Mouse (Mus musculus) MEL (cell line): ENCODE measurements at regions not wholly inside any gene's neighbourhood (a gene's known extent, or its start where the extent isn't known, plus 50 kb on each side); places are given as distances from the start of the nearest gene placed in this dataset.

ENCODE experiments used
- DNase-seq: peaks from one replicate; pipeline ENCODE4 v3.0.0; 2011; ENCODE audit warnings: low read depth, low spot score
- H3K27ac ChIP-seq: 2 replicates; pipeline ENCODE4 v1.5.1; 2012; ENCODE audit warnings: low read depth, mild to moderate bottlenecking, control low read depth, low read length, moderate library complexity; ENCODE audit not compliant: control insufficient read depth
- H3K27me3 ChIP-seq, 2 experiments: fragments of 150-350 bp in 1 of 2; sonication (generic) in 1 of 2; 2 replicates each; pipeline ENCODE4 v1.6.1; 2012; ENCODE audit warnings: low read length in 2 of 2, mild to moderate bottlenecking in 2 of 2, improper control_type of control experiment in 1 of 2, moderate library complexity in 1 of 2; ENCODE audit not compliant: insufficient read depth in 2 of 2, control insufficient read depth in 1 of 2
- H3K36me3 ChIP-seq, 2 experiments: 2 replicates each; pipeline ENCODE4 v1.6.1; 2012 to 2014; ENCODE audit warnings: low read length in 2 of 2, improper control_type of control experiment in 1 of 2, inconsistent platforms in 1 of 2, mild to moderate bottlenecking in 1 of 2; ENCODE audit not compliant: insufficient read depth in 2 of 2, control insufficient read depth in 1 of 2
- H3K4me1 ChIP-seq, 2 experiments: fragments of 150-350 bp in 1 of 2; sonication (generic) in 1 of 2; 2 replicates each; pipeline ENCODE4 v1.6.1; 2012; ENCODE audit warnings: low read length in 2 of 2, improper control_type of control experiment in 1 of 2, mild to moderate bottlenecking in 1 of 2; ENCODE audit not compliant: insufficient read depth in 2 of 2, control insufficient read depth in 1 of 2
- H3K4me3 ChIP-seq, 2 experiments: fragments of 150-350 bp in 1 of 2; sonication (generic) in 1 of 2; 2 replicates each; pipeline ENCODE4 v1.5.1; 2012; ENCODE audit warnings: low read depth in 2 of 2, low read length in 2 of 2, mild to moderate bottlenecking in 2 of 2, moderate library complexity in 2 of 2, control low read depth in 1 of 2, improper control_type of control experiment in 1 of 2; ENCODE audit not compliant: control insufficient read depth in 1 of 2, insufficient read depth in 1 of 2
- H3K79me2 ChIP-seq: 2 replicates; pipeline ENCODE4 v1.6.1; 2012; ENCODE audit warnings: mild to moderate bottlenecking, low read length, moderate library complexity; ENCODE audit not compliant: control insufficient read depth, poor library complexity, insufficient read depth
- H3K9ac ChIP-seq: 2 replicates; pipeline ENCODE4 v1.6.1; 2012; ENCODE audit warnings: low read depth, mild to moderate bottlenecking, control low read depth, low read length, moderate library complexity; ENCODE audit not compliant: control insufficient read depth, poor library complexity, severe bottlenecking
- H3K9me3 ChIP-seq: fragments of 150-350 bp; sonication (generic); replicated peaks from 2 replicates; pipeline ENCODE4 v1.6.1; 2012; ENCODE audit warnings: mild to moderate bottlenecking, low read length, improper control_type of control experiment, moderate library complexity; ENCODE audit not compliant: insufficient read depth
- CHD1 ChIP-seq: IDR thresholded peaks from 2 replicates; pipeline ENCODE4 v1.6.1; 2012; ENCODE audit warnings: low read depth, mild to moderate bottlenecking, inconsistent platforms, low read length, improper control_type of control experiment
- E2F4 ChIP-seq: IDR thresholded peaks from 2 replicates; pipeline ENCODE4 v1.6.1; 2011; ENCODE audit warnings: low read depth, low read length, improper control_type of control experiment, borderline replicate concordance
- GATA1 ChIP-seq: IDR thresholded peaks from 2 replicates; pipeline ENCODE4 v1.6.1; 2011; ENCODE audit warnings: low read depth, low read length, improper control_type of control experiment
- JUND ChIP-seq: IDR thresholded peaks from 2 replicates; pipeline ENCODE4 v1.6.1; 2011; ENCODE audit warnings: low read depth, mild to moderate bottlenecking, improper control_type of control experiment, low read length
- MAFK ChIP-seq: IDR thresholded peaks from 2 replicates; pipeline ENCODE4 v1.6.1; 2011; ENCODE audit warnings: low read depth, mild to moderate bottlenecking, low read length, improper control_type of control experiment, borderline replicate concordance
- MAX ChIP-seq: IDR thresholded peaks from 2 replicates; pipeline ENCODE4 v1.6.1; 2011; ENCODE audit warnings: low read length, improper control_type of control experiment
- MAZ ChIP-seq: IDR thresholded peaks from 2 replicates; pipeline ENCODE4 v1.6.1; 2012; ENCODE audit warnings: low read depth, mild to moderate bottlenecking, inconsistent platforms, low read length, improper control_type of control experiment
- MXI1 ChIP-seq: IDR thresholded peaks from 2 replicates; pipeline ENCODE4 v1.6.1; 2011; ENCODE audit warnings: mild to moderate bottlenecking, low read depth, low read length, improper control_type of control experiment
- MYC ChIP-seq: IDR thresholded peaks from 2 replicates; pipeline ENCODE4 v1.6.1; 2011; ENCODE audit warnings: low read depth, mild to moderate bottlenecking, low read length, improper control_type of control experiment, moderate library complexity
- NELFE ChIP-seq: IDR thresholded peaks from 2 replicates; pipeline ENCODE4 v1.6.1; 2011; ENCODE audit warnings: low read depth, low read length, improper control_type of control experiment
- POLR2AphosphoS5 ChIP-seq: IDR thresholded peaks from 2 replicates; pipeline ENCODE4 v1.6.1; 2012; ENCODE audit warnings: low read depth, borderline replicate concordance, mild to moderate bottlenecking, inconsistent platforms, low read length, moderate library complexity, mixed read lengths
- RAD21 ChIP-seq: IDR thresholded peaks from 2 replicates; pipeline ENCODE4 v1.6.1; 2011; ENCODE audit warnings: mild to moderate bottlenecking, low read depth, low read length, improper control_type of control experiment
- SIN3A ChIP-seq: IDR thresholded peaks from 2 replicates; pipeline ENCODE4 v1.6.1; 2012; ENCODE audit warnings: low read length, improper control_type of control experiment, inconsistent platforms
- TAL1 ChIP-seq: IDR thresholded peaks from 2 replicates; pipeline ENCODE4 v1.6.1; 2012; ENCODE audit warnings: mild to moderate bottlenecking, inconsistent platforms, low read length, moderate library complexity, mixed read lengths
- UBTF ChIP-seq: IDR thresholded peaks from 2 replicates; pipeline ENCODE4 v1.6.1; 2012; ENCODE audit warnings: low read depth, mild to moderate bottlenecking, inconsistent platforms, low read length, improper control_type of control experiment, moderate library complexity, borderline replicate concordance; ENCODE audit not compliant: insufficient read depth
- ZKSCAN1 ChIP-seq: IDR thresholded peaks from 2 replicates; pipeline ENCODE4 v1.6.1; 2012; ENCODE audit warnings: low read depth, mild to moderate bottlenecking, inconsistent platforms, low read length, improper control_type of control experiment, moderate library complexity
- ZMIZ1 ChIP-seq: IDR thresholded peaks from 2 replicates; pipeline ENCODE4 v1.6.1; 2012; ENCODE audit warnings: low read depth, mild to moderate bottlenecking, inconsistent platforms, low read length, improper control_type of control experiment, moderate library complexity

DNA sequence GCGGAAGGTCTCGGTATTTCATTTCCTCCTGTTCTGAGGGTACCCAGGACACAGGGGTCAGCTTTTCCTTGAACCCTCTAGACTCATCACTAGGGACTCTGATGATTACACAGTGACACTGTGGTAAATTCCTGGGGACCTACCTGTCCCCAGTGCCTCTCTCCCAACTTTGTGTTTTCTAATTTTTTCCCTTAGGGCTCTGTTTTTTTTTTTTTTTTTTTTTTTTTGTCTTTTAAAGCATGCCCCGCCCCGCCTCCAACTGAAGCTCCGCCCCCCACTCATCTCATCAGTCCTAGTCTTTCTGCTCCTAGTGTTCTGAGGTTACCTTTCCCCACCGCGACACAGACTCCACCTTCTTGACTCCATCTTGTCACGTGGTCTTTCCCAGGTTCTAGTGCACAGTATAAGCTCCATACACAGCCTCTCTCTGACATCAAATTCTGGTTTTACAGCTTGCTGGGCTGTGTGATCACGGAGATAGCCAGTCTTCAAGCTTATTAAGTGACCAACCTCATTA is 109.8 kb upstream of the Rpl34 start:
- no peaks in the 10 kb centered on the region for H3K79me2 ChIP-seq
- TF ChIP-seq MAX (no peak), CHD1 (no peak)
- H3K9me3 ChIP-seq, result no peaks in the 10 kb centered on the region
- no peak for DNase-seq
- H3K36me3 ChIP-seq, result no peaks in the 10 kb centered on the region
- no peak overlapping the region for H3K27ac ChIP-seq
- H3K4me3 ChIP-seq, result no peak overlapping the region
- H3K27me3 ChIP-seq, result no peaks in the 10 kb centered on the region
- H3K9ac ChIP-seq, result no peak overlapping the region
- no peaks in the 10 kb centered on the region for H3K4me1 ChIP-seq

DNA sequence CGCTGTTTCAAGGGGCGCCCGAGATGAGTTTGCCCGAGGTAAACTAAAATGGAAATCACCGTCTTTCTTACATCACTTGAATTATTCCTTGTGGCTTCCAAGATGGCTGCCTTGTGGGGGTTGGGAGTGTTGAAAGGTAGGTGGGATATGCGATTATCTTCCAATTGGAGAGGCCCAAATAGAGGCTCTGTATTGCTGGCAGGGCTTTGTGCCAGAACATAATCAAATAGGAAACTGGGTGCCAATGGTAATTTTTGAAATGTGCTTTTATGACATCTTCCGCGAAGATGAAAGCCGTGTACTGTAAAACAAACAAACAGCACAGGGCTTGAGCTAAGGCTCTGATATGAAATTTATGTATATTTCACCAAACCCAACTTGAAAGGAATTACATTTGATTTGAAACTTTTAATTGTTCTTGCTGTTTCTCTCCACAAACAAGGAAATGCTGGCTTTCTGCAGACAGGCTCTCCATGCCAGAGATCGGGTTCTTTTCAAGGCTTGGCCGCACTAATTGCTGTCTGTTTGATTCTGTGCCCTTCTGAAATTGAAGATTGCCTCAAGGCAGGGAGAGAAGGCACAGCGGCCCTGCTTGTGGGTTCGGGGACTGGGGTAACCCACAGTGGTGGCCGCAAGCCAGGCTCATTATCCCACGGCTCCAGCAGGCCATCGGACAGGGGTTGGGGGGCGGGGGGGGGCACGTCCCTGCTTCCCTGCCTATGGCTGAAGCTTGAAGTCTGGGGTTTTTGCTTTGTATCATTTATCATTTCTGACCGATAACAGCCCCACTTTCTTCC is 108.6 kb upstream of the Rpl34 start:
- H3K79me2 ChIP-seq, result no peaks in the 10 kb centered on the region
- TF ChIP-seq JUND, result no peak
- TF ChIP-seq SIN3A, result no peak
- no peak for TF ChIP-seq TAL1
- 0 out of 4 replicates have a peak, but pooled peaks cover 0 to under 1% of the 10 kb centered on the region in 2 experiments for H3K27me3 ChIP-seq
- no peaks in the 10 kb centered on the region for H3K9me3 ChIP-seq
- H3K9ac ChIP-seq, result no peak overlapping the region
- H3K36me3 ChIP-seq, result no peaks in the 10 kb centered on the region
- no peak for DNase-seq
- H3K27ac ChIP-seq, result no peak overlapping the region
- no peaks in the 10 kb centered on the region for H3K4me1 ChIP-seq
- no peak overlapping the region for H3K4me3 ChIP-seq

DNA sequence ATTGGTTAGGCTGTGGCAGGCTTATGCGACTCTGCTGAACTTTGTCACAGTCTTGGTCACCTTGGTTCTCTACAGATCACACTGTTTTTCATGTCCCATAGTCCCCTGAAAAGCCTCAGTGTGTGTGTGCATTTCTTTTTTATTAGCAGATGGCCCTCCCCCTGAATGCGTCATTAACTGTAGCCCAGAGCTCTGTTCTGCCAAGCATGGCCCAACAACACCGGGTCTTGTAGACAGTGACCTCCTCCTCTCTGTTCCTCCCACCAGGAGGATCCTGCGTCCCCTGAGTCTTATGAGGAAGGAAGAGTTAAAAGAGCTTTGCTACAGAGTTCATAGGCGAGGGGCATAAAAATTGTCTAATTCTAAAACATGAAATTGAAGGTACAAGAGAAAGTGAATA is 103.5 kb upstream of the Rpl34 start:
- H3K27me3 ChIP-seq, result 0 out of 4 replicates have a peak, but pooled peaks cover 0 to 1% of the 10 kb centered on the region in 2 experiments
- DNase-seq, result no peak
- H3K9me3 ChIP-seq, result no peaks in the 10 kb centered on the region
- no peak overlapping the region for H3K9ac ChIP-seq
- H3K4me1 ChIP-seq, result no peaks in the 10 kb centered on the region
- H3K4me3 ChIP-seq, result no peak overlapping the region
- no peaks in the 10 kb centered on the region for H3K79me2 ChIP-seq
- no peaks in the 10 kb centered on the region for H3K36me3 ChIP-seq
- no peak for TF ChIP-seq UBTF
- no peak overlapping the region for H3K27ac ChIP-seq

DNA sequence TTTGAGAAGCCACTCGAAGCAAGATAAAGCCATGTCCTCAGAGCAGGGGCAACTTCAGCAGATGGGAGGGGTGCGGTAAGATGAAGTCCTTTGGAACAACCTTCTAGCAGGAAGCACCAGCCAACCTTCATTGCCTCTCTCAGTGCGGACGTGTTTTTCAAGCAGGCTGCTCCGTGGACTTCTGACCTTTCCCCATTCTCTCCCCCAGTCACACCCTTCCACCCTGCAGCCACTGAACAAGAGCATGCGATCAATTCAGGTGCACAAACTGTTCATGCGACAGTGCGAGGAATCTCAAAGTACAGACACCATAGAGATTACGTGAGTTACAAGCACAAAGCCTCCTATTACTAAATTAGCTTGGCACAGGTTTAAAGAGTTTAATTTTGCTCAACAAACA is 102.9 kb upstream of the Rpl34 start:
- no peak for DNase-seq
- Histone ChIP-seq H3K4me3 (no peak overlapping the region), H3K36me3 (no peaks in the 10 kb centered on the region), H3K9ac (no peak overlapping the region), H3K79me2 (no peaks in the 10 kb centered on the region), H3K9me3 (no peaks in the 10 kb centered on the region), H3K27ac (no peak overlapping the region), H3K4me1 (no peaks in the 10 kb centered on the region), H3K27me3 (0 out of 4 replicates have a peak, but pooled peaks cover 0 to 1% of the 10 kb centered on the region in 2 experiments)
- TF ChIP-seq MAFK (no peak), RAD21 (no peak), POLR2AphosphoS5 (no peak), MYC (no peak), MAX (no peak), E2F4 (no peak), UBTF (no peak), MXI1 (no peak), GATA1 (no peak), MAZ (no peak), ZKSCAN1 (no peak), ZMIZ1 (no peak), NELFE (no peak)
